In the genomic region with DNA sequence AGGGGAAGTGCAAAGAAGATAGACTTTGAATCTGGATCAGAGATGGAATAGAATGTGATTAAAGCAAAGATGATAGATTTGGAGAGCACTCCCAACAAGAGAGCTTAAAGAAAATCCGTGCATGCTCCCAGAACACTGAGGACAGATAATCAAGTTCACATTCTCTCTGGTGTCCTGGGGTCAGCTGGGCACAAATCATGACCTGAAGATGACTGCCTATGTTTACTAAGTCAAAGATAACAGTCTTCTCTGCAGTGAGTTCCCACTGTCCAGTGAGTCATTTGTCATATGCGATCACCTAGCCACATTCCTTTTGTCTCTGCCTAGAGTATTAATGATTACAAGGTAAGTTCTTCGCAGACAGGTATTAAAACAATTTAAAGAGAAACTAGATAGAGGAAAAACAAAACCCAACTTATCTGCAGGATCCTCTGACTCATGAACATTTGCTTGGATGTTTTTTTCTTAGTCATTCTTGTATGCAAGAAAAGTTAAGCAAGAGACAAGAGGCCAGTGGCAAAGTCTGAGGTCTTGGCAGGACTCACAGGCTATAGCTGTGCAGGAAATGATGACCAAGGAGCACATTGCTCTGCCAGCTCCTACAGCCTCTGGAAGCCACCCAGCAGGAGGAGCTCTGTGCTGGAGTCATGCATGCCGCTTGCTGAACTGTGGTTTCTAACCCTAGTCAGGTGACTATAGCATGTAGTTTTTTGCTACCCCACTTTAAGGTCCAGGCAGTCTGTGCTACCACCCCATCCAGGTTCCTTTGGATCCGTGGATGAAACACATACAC, we compare ENCODE assay signal across 12 mouse cellular contexts. TPM values are rescaled to one million over a fixed set of nuclear protein-coding genes. Genes with fewer than 3 reads are reported as not detected.
DNase-seq lines count a peak whose midpoint lies in the region; ATAC-seq and TF ChIP-seq lines count a peak whose summit lies in the region.
"Had no signal": no experiment of that assay in that cellular context is flagged by ENCODE, and none has a peak within 500 bp of the region (broad histone marks: within the 10 kb centered on the region; RNA-seq: fewer than 3 reads in every experiment).

No protein-coding gene starts in this region.

- no peak overlapping the region for H3K4me2 ChIP-seq in hindbrain, postnatal 0 days (ENCODE audit: low read depth, low read length)

- H3K4me1 ChIP-seq in hindbrain, postnatal 0 days (ENCODE audit: insufficient read depth, low read length), result no peaks in the 10 kb centered on the region

- H3K9ac ChIP-seq in hindbrain, postnatal 0 days (replicated peaks; ENCODE audit: low read length), result no peak overlapping the region
- H3K9ac ChIP-seq: forebrain, postnatal 0 days had no signal

- H3K36me3 ChIP-seq in hindbrain, postnatal 0 days (ENCODE audit: insufficient read depth, low read length), result no peaks in the 10 kb centered on the region

- no peak for TF ChIP-seq CTCF in hindbrain, postnatal 0 days (IDR thresholded peaks at IDR 0.05; ENCODE audit: low read depth)

- DNase-seq in left cerebral cortex, postnatal 4 days, result peak; percentile 3
- DNase-seq in left cerebral cortex, adult 11 months (ENCODE audit: low spot score), result no peak
- DNase-seq in adrenal gland, adult 2 months, result peak; percentile 92
- DNase-seq in heart, postnatal 4 days, result peak; percentile 24
- DNase-seq in layer of hippocampus, adult 11-12 months (ENCODE audit: low spot score), result no peak
- DNase-seq in hindbrain, postnatal 0 days (ENCODE audit: low spot score), result no peak
- no peak for DNase-seq in layer of hippocampus, adult 9-10 months (ENCODE audit: low spot score)
- DNase-seq: cerebellum, adult 2 months; forebrain, postnatal 0 days had no signal

- 88% methylated on average over 5 of the region's 5 CpGs for WGBS in hindbrain, postnatal 0 days

- intact Hi-C loops in left cerebral cortex, postnatal 4 days (cut with DNase I), result no loop called here

- H3K9me3 ChIP-seq in hindbrain, postnatal 0 days (ENCODE audit: low read length), result no peaks in the 10 kb centered on the region

- no peak overlapping the region for H3K27ac ChIP-seq in hindbrain, postnatal 0 days

- no peaks in the 10 kb centered on the region for H3K27me3 ChIP-seq in hindbrain, postnatal 0 days (ENCODE audit: insufficient read depth, low read length)

- H3K4me3 ChIP-seq in hindbrain, postnatal 0 days (ENCODE audit: low read length), result no peak overlapping the region

- 0 out of 2 replicates have a peak, but pooled peaks have one; percentile 15 for ATAC-seq in megakaryocyte, adult 5-6 weeks (ENCODE audit: poor library complexity, severe bottlenecking)
- ATAC-seq in hindbrain, postnatal 0 days, result no peak
- ATAC-seq: forebrain, postnatal 0 days had no signal

RNA-seq across cellular contexts. Expression of gene Srd5a2, which starts 41.4 kb away (rescaled TPM):
- not detected for total RNA-seq in left cerebral cortex, postnatal 4 days (2021)
- 1,000 to 10,000 TPM in 1 of 2 experiments, 100 to 1,000 TPM in 1; 132 to 3,255 TPM for total RNA-seq in adrenal gland, adult 2 months (2021)
- 34.4 and 640 TPM in 2 replicates for polyA plus RNA-seq in adrenal gland, adult 2 months (2012; rRNA removed)
- not detected for total RNA-seq in heart, postnatal 4 days (2021)
- total RNA-seq in megakaryocyte, adult 5-6 weeks (2015), result not detected in 2 replicates
- total RNA-seq in megakaryocyte, adult 5-6 weeks (2017), result not detected in 2 replicates
- 0.11 and 0.58 TPM in 2 replicates for total RNA-seq in hindbrain, postnatal 0 days (2014; rRNA removed)
- not detected in 2 replicates for polyA plus RNA-seq in hindbrain, postnatal 0 days (2015; fragmentation: Nextera tagmentation; extraction: Ambion mirVana)
- total RNA-seq: layer of hippocampus, postnatal 14 days; MEL had no signal
- polyA plus RNA-seq: cerebellum, adult 2 months; forebrain, postnatal 0 days had no signal

Comparison
In these comparisons a context has a peak if more than half of its experiments do, and no peak if none do; other contexts are left out.
1. DNase-seq: peak in left cerebral cortex, postnatal 4 days (single experiment), adrenal gland, adult 2 months (single experiment) and heart, postnatal 4 days (single experiment); none in left cerebral cortex, adult 11 months (single experiment), layer of hippocampus, adult 11-12 months (single experiment), hindbrain, postnatal 0 days (single experiment) and layer of hippocampus, adult 9-10 months (single experiment).
2. RNA of gene Srd5a2, which starts 41.4 kb away (total RNA-seq): 132 to 3,255 TPM in adrenal gland, adult 2 months; 0.11 to 0.58 TPM in hindbrain, postnatal 0 days, not detected in left cerebral cortex, postnatal 4 days, not detected in heart, postnatal 4 days and not detected in megakaryocyte, adult 5-6 weeks; every median in the first group is over 10 times any median in the second.